Mouse (Mus musculus) kidney, postnatal 25 days (tissue): ENCODE results near the gene Strip2.
A peak's percentile ranks its signal among the peaks of the same experiment; 100 is the strongest.

Experiments used
- DNase-seq, 2 experiments: peaks; one replicate each; pipeline ENCODE4 v3.0.0; 2021; ENCODE audit warnings: mixed read lengths in 2 of 2

Gene Strip2

DNA sequence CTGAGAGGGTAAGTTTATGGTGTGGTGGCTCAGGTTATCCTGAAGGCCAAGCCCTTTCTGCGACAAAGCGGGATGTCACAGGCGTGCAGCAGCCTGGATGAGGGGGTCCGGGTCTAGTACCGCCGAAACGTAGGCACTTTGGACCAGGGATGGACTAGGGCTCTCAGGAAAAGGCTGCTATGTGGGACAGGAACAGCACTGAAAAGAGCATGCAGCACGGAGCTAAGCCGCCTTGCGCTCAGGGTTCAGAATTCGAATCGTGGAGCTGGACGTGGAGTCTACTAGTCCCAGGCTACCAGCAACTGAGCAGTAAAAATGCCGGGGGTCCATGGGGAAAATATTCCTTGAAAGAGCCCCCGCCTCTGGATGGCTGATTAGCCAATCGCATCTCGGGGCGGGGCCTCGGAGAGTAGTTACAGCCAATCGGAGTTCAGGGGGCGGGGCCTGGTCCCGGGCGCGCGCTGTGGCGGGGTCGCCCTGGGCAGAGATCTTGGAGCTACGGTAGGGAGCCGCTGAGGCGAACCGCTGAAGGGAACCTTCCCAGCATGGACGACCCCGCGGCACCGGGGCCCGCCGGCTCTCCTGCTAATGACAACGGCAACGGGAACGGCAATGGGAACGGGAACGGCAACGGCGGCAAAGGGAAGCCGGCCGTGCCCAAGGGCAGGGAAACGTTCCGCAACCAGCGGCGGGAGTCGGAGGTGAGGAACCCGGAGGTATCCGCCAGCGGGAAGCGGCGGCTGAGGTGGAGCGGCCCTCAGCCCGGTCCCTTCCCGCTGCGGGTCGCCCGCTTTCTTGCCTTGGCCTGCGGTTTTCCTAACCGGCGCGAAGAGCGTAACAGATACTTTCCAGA is at the start of gene Strip2:
Gene Strip2, plus strand, starts transcription at position 483 of the 853 bp plus-strand sequence.
- peak; percentile 97 to 98 for DNase-seq

DNA sequence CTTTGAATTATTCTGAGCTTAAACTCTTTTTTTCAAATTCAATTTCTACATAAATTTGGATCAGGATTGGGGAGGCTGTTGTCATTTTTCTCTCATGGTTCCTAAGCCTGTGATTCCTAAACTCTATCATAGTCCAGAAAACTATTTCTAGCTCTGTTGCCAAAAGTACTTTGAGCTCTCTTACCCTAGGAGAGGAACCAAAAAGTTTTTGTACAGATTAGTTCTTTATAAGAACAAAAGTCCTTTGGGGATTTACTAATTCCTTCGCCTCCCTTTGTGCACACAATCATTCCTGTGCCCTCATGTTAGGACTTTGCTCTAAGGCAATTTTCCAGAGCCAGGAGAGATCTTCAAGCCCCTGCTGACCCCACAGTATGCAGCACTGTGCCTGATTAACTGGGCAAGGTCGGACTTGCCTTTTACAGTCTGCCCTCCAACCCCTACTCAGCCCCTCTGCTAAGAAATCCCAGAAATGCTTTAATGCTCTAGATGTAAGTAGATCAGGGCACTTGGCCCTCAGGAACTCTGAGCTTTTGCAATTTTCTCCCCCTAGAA is 48.4 kb upstream of the Strip2 start:
- DNase-seq = peak in 1 of 2 experiments; percentile 48

DNA sequence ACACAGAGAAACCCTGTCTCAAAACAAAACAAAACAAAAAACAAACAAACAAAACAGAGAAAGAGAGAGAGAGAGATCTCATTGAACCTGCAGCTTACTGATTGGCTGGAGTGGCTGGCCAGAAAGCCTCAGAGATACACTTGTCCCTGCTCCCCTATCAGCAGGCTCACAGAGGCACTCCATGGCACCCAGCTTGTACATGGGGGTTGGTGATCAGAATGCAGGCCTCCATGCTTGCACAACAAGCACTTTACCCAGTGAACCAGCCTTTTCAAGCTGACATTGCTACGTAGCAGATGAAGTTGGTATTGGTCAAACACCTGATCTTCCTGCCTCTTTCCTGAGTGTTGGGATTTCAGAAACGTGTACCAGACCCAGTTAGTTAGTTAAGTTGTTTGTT is 43.2 kb upstream of the Strip2 start:
- no peak for DNase-seq

DNA sequence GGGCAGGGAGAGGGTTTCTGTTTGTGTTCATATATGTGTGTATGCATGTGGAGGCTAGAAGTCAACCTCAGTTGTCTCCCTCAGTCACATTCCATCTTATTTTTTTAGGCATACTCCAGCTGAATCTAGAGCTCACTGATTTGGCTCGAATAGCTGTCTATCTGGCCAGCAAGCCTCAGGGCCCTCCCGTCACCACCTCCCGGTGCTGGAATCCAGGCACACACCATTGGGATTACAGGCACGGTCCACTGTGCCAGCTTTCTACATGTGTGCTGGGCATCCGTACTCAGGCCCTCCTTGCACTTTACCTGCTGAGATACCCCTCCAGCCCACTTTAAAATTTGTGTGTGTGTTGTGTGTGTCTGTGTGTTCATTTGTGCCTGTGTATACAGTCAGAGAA is 41.2 kb upstream of the Strip2 start:
- DNase-seq = peak in 1 of 2 experiments; percentile 64

DNA sequence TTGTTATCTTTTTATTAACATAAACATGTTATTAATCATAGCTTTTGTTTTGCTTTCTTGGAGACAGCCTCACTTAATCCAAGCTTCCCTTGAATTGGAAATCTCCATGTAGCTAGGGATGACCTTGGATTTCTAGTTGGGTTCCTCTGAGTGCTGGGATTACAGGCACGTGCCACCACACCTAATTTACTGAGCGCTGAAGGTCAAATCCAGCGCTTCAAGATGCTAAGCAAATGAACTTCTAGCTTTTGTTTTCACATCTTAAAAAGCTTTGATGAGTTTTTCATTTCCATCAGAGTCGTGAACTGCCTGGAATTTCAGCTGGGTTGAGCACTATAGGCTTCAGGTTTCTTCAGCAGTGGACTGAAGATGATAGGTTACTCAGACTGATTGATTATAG is 40.0 kb upstream of the Strip2 start:
- DNase-seq = no peak

DNA sequence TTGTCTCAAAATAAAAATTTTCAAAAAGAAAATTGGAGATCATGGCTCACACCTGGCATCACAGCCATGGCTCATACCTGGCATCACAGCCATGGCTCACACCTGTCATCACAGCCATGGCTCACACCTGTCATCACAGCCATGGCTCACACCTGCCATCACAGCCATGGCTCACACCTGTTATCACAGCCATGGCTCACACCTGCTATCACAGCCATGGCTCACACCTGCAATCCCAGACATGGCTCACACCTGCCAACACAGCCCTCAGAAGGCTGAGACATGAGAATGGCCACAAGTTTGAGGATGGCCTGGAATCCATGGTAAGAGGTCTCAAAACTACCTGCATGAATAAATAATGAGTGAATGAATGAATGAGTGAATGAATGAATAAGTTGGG is 37.2 kb upstream of the Strip2 start:
- no peak for DNase-seq

DNA sequence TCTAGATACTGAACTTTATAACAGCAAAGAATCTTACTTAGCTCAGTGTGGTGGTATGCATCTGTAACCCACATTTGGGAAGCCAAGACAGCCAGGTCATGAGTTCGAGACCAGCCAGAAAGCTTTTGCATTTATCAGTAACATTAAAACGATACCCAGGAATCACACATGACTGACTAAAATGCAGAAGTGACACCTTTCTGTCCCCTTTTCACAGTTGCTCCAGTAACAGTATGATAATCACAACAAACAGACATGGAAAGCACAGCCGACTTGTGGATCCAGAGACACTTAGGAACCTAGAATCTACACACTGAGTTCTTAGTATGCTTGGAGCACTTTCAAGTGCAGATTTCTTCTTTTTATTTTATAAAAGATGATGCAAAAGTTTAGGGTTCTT is 36.0 kb upstream of the Strip2 start:
- no peak for DNase-seq

DNA sequence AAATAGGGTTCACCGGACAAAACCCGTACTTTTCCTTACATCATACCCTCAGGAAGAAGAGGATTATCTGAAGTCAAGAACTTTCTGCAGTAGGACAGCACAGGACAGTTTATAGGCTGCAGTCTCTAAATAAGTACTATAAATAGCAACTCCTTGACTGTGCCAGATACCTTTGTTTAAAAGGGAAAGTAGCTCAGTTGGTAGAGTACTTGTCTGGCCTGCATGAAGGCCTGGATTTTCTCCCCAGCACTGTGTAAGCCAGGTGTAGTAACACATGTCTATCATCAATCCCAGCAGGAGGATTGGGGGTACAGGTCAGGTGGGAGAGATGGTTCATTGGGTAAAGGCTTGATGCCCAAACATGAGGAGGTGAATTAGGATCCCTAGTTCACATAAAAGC is 34.9 kb upstream of the Strip2 start:
- no peak for DNase-seq

DNA sequence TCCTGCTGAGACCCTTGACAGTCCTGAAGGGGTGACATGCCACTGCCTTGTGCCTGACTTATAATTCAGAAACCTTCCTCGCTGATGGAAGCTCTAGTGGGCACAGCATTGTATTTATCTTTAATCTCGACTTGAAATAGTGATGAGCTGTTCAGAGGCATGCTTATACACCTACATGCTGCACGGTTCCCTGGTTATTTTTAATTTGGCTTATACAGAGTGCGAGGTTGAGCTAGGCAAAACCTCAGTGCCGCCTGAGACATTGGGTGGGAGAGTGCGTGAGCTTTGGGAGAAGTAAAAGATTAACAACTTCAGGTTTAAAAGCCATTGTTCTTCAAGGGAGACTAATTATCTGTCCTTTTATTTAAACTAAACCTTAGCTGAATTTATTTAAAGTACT is 33.9 kb upstream of the Strip2 start:
- no peak for DNase-seq

DNA sequence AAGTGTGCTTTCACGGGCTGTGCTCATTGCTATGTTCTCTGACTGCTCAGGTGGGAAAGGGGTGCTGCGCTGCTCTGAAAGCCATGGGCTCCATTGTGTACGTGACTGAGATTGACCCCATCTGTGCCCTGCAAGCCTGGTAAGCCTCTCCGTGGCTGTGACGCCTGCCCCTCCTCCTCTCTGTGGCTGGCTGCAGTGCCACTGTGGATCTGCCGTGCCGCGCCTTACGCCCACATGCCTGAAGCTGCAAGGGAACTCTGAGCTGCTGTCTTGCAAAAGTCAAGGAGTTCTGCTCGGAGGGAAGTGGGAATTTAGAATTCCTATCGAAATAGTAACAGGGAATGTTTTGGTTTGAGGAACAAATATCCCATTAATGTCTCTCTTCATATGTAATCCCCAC is 25.7 kb upstream of the Strip2 start:
- no peak for DNase-seq

DNA sequence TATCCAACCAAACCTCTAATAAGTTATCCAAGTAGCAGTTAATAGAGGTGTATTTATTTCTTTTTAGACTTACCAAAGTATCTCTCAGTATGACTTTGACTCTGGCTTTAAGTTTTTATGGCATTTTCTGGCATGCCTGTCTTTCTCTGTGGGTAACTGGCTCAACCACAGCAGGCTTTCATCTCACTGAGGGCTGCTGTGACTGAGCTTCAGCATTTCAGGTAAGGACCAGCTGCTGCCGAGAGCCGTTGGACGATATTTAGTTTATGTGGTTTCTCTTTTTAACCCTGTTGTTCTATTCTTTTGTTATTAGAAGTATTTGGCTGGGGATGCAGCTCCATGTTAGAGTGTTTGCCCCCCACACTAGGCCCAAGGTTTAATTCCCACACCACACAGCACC is 19.8 kb upstream of the Strip2 start:
- no peak for DNase-seq

DNA sequence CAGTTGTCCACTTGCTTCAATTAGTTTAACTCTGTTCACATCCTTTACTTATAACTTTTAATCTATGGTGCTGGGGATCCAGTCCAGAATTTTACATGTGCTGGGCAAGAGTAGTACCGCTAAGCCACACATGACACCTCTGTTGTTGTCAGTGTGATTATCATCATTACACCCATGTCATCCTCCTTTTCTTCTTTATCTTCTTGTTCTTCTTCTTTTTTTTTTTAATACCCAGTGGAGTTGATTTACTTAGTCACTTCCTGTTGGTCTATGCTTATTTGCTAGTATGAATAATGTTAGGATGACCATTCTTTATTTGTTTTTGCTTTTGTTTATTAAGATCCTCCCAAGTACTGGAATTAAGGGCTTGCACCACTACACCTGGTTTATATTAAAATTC is 15.4 kb upstream of the Strip2 start:
- DNase-seq = no peak

DNA sequence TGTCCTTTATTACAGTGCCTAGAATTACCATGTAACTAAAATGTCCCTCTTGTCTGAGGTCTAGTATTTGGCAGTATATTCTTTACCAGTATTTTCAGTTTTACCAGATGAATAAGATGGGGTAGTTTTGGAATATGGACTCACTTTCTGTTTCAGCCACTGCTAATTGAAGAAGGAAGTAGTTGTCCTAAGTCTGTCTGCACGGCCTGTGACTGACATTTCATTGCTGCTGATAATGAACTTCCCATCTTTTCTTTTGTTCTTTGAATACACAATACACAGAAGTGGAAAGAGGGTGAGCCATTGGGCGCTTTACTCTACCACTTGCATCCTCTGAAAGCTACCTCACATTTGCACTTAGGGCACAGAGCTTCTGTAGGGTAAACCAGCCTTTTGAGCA is 14.6 kb upstream of the Strip2 start:
- no peak for DNase-seq

DNA sequence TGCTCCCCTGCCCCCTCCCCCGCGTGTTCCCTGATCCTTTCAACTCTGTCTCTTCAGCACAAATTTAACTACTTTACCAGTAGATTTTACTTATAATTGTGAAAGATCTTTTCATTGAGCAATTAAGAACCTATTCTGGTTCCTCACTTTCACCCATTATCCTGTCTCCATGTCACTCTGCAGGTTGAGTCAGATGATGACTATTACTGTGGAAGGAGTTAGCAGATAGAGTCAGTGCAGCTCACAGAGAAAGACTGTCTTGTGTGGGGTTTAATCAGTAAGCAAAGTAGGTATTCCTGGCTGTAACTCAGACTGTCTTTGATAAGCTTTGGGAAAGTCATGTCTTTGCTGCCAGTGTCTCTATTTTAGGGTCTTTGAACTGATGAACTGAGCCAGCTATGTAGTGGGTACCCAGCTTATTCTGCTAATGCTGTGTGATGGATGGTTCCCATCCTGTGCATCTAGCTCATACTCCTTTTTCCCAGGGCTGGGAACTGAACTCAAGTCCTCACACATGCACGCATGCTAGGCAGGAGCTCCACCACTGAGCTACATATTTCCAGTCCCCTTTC is 13.4 kb upstream of the Strip2 start:
- no peak for DNase-seq

DNA sequence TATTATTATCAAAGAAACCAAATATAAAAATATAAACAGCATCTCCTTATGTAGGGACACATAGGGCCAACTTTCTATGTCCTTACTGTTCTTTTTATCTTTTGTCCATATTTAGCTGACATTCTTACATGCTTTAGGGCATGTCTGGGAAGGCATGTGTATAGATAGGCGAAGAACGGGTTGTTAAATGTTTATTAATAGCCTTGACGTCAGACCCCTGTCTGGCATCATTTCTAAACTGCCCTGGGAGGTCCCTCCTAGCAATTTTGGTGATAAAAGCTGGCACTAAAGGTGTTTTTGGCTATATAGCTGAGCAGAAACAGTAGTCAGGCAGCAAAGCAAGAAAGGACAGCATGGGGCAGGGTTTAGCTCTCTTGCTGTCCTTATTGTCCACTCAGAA is 12.5 kb upstream of the Strip2 start:
- no peak for DNase-seq

DNA sequence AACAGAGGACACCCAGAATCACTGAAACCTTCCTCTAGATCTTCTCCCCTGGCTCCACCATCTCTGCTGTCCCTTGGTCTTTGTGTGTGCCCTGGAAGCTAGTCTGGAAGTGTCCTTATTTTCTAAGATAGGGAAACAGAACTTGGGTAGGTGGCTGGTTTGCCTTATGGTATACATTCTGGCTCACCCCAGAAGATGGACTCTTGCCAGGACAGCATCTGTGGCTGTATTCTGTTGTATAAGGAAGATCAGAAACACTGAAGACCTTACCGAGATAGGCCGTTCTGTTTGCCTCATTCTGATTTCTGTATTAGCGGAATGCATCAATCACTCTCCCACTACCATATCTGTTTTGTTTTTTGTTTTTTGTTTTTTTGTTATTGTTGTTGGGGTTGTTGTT is 6.2 kb upstream of the Strip2 start:
- DNase-seq = no peak

DNA sequence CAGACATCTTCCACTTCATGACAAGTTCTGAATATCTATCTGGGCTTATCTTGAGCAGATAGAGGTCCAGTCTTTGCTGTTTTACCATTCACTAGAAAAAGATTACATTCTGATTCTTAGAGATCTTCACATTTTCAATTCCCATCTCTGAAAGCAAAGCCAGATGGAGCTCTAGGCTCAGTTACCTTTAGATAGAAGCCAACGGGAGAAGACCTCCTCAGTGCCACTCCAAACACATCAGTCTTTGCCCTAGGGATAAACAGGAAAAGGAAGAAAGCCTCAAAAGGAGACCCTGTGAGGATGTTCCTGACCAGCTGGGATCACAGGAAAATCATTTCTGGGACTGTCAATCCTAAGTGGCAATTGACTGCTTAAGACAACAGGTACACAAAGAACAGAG is 3.1 kb upstream of the Strip2 start:
- DNase-seq = no peak

DNA sequence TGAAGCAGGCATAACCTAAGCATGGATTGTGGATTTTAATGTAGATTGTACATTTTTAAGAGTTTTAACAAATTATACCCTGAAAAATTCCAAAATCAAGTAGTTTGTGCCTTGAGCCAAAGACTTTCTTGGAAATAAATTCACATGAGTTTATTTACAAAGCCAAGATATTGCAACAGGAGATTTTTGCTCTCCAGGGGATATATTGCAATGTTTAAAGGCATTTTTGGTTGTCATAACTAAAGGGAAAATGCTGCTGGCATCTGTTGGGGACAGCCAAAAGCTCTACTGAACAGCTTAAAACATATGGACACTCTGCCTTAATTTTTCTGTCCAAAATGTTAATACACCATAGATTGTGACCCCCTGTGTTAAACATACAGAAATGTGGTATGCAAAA is 2.7 kb upstream of the Strip2 start:
- no peak for DNase-seq

DNA sequence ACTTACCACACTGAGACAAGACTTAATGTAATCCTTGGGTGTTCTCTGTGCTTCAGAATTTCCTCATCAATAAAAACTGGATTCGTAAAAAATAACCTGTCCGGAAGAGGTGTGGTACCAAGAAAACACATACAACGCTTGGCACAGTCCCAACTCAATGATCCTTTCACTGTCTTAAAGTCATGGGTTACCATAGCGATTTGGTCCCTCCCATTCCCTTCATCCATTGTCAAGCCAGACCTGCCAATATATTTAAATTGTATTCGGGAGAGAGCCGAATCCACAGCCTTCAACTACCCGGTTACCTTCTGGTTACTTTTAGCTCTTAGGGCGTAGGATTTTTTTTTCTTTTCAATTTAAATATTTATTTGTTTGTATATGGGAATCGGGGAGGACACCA is 976 bp upstream of the Strip2 start:
- no peak for DNase-seq

DNA sequence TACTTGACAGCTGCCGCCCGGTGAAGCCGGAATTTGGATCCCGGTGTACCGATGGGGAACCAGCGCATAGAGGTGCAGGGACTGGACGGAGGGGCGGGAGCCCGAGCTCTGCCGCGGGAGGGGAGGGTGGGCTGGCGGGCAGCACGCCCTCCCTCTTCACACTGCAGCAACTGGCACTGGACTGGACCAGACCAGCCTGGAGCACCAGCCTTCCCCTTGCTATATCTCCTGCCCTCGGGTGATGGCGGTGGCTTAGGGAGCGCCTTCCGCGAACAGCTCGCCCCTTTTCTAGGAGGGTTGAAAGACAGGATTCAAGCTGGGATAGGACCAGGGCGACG is 540 bp downstream of the Strip2 start:
- peak in 1 of 2 experiments; percentile 64 for DNase-seq

DNA sequence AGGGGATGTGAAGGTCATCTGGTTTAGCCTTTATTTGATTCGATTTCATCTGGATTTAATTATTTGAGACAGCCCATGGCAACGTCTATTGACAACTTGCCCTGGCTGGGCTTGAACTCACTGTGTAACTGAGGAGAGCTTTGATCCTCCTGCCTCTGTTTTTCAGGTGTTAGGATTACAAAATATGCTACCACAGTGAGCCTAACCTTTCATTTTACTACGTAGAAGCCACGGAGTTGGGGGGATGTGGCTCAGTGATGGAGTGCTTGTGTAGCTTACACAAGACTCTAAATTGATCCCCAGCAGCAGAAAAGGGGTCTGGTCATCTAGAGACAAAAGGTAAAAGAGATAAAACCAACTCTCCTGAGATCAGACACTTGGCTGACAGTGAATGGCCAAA is 1.1 kb downstream of the Strip2 start:
- no peak for DNase-seq

DNA sequence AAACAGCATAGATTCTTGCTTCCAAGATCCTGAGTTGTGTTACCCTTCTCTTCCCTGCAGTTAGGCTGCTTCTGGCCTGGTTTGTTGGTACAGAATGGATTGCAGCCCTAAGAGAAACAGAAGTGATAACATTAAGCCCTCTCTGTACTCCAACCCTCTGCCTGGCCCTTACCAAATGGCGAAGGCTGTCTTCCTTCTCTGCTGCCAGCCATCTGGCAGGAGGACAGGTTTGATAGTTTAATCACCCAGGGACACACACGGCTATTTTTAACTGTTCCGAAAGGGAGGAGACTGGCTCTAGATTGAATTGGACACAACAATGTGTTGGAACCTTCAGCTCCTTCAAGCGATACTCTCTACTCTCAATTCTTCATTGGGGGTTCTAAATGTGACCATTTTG is 6.7 kb downstream of the Strip2 start:
- no peak for DNase-seq

DNA sequence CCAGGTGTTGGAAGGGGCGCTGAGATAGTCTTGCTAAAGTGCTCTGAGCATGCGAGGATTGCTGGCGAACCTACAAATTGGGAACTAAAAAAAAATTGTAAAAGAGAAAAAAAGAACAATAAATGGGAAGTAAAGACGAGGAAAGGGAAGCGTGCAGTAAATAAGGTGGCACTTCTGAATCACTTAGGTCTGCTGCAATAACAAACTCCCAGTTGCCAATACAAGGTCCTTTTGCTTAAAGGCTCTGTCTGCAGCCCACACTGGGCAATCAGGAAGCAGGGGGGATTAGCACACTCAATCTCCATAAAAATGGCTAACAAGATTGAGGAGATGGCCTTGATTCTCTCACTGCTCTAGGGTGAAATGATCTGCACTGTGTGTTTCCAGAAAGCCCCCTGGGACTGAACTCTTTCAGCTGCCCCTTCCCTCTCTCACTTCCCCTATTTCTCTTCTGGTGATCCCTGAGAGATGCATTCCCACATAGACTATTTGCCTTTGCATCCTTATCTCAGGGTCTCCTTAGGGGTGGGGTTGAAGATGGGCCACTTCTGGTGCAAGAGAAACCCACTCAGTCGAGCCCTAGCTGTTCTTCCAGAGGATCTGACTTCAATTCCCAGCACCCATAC is 8.9 kb downstream of the Strip2 start:
- no peak for DNase-seq

DNA sequence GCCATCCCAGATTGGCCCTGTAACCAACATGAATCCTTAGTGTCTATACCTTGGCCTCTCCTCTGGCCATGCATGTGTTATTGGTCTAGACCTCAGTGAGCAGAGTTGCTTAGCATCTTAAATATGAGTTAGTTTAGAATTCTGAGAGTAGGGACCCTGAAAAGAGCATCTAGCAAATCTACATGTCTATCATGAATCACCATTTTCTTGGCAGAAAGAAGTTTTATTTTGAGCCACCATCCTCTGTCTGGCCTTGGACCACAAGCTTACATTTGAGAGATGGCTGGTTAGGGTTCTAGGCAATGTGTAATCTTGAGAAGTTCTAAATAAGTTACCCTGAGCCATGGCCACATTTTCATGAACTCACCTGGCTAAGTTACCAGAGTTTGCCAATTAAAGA is 13.3 kb downstream of the Strip2 start:
- no peak for DNase-seq
